Mouse (Mus musculus) kidney, adult 8-10 months (tissue): ENCODE data around the gene Tmc2.

Experiments
- DNase-seq, 2 experiments: peaks; one replicate each; pipeline ENCODE4 v3.0.0; 2022

The Tmc2 gene

GRCm38 (mm10) chr2:130194894-130195293, at the start of gene Tmc2:
Gene Tmc2 (plus strand): TSS chr2:130195194.
- DNase-seq, result no peak

DNA sequence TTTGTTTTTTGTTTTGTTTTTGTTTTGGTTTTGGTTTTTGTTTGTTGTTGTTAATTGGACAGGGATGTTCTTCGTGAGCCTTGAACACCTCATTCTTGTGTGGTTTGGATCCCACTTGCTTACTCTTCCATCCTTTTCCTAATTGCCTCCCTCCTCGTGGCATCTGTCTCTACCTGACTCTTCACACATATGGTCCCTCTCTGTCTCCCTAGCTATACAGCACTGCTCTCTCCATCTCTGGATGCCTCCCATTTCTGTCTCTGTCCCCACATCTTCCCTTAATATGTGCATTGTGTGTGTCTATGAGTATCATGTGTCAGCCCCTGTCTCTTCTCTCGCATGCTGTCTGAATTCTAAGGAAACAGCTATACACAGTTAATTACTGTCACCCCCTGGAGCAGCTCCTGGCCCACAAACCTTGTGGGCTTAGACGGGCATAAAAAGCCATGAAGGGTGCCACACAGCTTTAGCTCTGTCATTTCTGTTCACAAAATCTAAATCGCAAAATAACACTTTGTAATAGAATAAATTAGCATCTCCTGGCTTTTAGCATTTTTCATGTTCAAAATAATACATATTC, 48.8 kb upstream of the Tmc2 start:
- DNase-seq, result no peak

- no peak for DNase-seq
These were observed 39.8 kb upstream of the Tmc2 start for GRCm38 (mm10) chr2:130155171-130155570.

DNA sequence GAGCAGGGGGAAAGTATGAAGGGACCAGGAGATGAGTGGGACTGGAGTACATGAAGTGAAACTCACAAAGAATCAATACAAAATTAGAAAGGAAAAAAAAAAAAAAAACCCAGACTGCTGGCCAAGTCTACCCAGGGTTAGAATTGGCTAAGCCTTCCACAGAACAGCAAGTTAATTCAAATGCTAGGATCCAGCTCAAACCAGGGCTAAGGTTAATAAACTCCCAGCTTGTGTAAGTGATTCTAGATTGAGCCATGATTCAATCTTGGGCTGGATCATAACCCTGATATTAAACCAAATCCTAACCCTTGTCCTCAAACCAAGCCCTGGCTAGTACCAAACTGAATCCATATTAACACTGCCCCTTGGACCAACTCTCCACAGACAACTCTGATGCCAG, 39.1 kb upstream of the Tmc2 start:
- DNase-seq, result no peak

GRCm38 (mm10) chr2:130157231-130158087, 37.5 kb upstream of the Tmc2 start:
- DNase-seq, result no peak

DNA sequence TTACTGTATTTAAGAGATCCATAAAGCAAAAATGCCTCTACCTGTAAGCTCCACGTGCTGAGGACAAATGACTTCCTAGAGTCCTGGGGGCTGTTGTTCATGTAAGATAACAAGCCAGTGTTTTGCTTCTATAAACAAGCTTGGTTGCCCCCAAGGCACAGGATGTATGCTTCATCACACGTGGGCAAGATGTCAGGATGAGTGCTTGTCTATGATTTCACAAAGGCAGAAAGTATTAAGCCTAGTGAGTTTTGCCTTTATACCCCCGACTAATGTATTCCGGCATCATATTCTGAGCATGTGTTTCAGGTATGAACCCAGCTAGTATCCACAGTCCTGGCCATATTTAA, 36.9 kb upstream of the Tmc2 start:
- DNase-seq, result no peak

GRCm38 (mm10) chr2:130162701-130163100, 32.3 kb upstream of the Tmc2 start:
- DNase-seq, result no peak

DNA sequence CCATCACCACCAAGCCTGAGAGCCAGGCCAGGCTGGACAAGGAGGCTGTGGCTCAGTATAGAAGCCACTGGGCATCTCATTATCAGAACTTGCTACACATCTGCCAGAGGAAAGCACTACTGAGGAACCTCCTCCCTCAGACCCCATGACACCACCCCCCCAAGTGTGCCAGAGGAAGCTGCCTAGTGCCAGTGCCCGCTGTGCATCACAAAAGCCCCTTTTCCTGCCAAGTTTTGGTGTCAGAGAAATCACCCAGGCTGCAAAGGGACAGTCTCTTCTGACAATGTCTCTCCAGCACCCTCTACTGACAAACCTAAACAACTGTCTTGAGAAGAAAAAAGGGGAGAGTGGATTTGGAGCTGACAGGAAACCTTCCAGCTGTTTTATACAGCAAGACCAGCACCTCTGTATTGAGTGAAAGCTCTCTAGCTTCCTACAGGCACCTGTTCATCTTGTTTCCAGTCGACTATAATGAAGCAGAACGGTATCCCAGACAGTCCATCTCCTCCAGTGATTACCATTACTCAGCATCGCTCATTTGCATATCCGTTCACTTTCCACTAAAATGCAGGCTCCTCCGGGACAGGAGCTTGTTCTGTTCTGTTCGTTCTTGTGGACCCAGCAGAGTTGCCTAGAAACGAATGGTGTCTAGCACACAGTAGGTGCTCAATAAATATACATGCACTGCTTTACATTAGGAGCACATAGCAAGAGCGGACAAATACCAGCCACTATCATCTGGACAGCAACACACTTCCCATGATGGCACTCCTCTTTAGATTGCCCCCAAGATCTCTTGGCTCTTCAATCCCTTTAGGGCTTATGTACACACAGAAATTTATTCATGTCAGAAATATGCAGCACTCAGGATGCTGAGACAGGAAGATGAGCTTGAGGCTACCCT, 28.4 kb upstream of the Tmc2 start:
- no peak for DNase-seq

DNA sequence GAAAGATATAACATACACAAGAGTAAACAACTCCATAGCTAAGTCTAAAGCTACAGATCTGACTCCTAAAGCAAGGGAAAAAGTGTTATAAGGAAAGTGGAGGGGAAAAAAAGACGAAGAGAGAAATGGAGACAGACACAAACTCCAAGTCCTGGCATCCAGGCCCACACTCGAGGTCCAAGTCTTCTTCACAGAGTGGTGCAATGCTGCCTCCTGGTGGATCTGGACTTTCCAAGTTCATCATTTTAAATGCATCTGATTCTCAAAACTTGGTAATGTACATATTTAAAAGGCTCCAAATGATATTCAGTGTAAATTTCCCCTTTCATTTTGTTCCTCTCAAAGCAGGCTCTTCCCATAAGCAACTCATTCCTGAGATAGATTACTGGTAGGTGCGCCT, 27.1 kb upstream of the Tmc2 start:
- peak in 1 of 2 experiments; percentile 55 for DNase-seq

GRCm38 (mm10) chr2:130171674-130172073, 23.3 kb upstream of the Tmc2 start:
- DNase-seq, result no peak

GRCm38 (mm10) chr2:130176820-130177219, 18.2 kb upstream of the Tmc2 start:
- no peak for DNase-seq

- no peak for DNase-seq
These were observed 16.7 kb upstream of the Tmc2 start for GRCm38 (mm10) chr2:130178381-130178705.

GRCm38 (mm10) chr2:130178706-130179506, 16.1 kb upstream of the Tmc2 start, which contains the start of gene Snrpb:
Gene Snrpb (minus strand): TSS chr2:130179403.
- peak; percentile 85 to 90 for DNase-seq

GRCm38 (mm10) chr2:130179507-130180019, 15.4 kb upstream of the Tmc2 start:
- DNase-seq, result no peak

GRCm38 (mm10) chr2:130188391-130188790, 6.6 kb upstream of the Tmc2 start:
- DNase-seq, result no peak

GRCm38 (mm10) chr2:130200961-130201360, 6.0 kb downstream of the Tmc2 start:
- no peak for DNase-seq

GRCm38 (mm10) chr2:130207376-130207775, 12.4 kb downstream of the Tmc2 start:
- no peak for DNase-seq

DNA sequence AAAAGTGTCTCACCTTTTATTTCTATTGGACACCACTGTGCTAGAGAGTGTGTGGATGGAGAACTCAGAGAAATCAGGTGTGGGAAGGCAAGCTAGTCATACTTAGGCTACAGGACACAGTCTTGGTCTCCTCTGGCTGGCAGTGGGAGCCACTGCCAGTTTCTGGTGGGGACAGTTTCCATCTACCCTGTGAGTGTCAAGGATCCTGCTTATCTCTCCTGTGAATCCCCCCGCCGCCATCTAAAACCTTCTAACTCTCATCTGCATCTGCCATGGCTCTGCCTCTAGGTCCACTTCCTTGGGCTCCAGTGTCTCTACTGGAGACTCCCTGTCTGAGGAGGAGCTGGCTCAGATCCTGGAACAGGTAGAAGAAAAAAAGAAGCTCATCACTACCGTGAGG, 13.0 kb downstream of the Tmc2 start:
- DNase-seq, result no peak

DNA sequence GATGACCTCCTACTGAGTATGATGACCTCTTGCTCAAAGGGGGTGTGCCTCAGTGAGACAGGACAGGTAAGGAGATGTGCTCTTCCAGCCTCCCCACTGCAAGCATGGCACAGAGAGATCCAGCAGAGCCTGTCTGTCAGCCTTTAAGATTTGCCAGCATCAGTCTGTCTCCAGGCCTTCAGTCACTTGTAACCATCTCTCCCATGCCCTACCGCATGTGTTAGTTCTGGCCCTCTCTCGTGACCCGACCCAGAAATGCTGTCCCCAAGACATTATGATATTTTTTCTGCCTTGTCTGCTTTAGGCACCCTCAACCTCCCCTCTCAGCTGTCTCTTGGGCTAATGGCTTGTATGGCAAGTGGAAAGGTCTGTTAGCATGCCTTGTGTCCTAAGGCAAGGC, 14.6 kb downstream of the Tmc2 start:
- no peak for DNase-seq

DNA sequence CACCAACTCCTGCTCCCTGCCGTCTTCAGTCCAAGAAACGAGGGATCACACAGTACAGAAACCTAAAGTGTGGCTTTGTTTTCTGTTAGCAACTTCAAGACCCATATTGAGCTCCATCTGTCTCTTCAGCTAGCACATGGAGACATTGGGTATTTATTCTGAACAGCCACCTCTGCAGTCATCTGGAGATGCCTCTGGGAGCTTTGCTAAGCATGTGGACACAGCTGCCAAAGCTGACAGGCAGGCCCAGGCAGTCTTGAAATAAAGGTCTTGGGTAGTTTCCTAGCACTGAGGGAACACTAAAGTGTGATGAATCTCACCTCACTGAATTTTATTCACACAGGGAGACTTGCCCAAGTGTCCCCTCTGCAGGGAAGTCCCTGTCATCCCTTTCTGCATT, 16.6 kb downstream of the Tmc2 start:
- no peak for DNase-seq

GRCm38 (mm10) chr2:130246912-130247311, 51.9 kb downstream of the Tmc2 start:
- peak; percentile 5 to 20 for DNase-seq

DNA sequence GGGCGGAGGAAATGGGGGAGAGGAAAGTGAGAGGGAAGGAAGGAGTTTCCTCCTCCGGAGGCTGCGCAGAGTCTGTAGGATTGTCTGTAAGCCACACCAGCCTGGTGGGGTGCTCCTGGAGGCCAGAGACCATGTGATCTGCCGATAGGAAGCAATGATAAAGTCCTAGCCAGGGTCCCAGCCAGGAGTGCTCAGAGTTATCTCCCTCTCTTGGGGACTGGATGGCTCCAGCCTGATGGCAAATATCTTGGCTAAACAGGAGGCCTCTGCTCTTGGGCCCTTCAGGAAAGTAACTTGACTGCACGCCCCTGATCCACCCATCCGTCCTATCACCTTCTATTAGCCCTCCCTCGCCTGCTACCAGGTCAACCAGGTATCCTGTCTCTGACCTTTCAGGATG, 53.2 kb downstream of the Tmc2 start:
- DNase-seq, result no peak

DNA sequence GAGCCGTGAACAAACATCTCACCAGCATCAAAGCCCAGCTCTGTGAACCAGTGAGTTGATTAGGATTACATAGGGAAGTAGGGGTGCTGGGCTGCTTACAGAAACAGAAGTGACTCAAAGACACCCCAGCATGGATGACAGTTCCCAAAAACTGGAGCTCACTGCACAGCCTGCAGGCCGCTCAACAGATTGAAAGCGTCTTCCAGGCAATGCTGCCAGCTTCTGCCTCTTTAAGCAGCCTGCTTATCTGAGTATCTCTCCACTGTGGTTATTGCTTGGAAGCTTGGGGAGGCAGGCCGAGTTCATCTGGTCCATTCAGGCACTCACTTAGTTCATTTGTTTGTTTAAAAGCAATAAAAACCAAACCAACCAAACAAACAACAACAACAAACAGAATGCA, 61.8 kb downstream of the Tmc2 start:
- DNase-seq, result no peak
